Mouse (Mus musculus): ENCODE data around the gene Olfr706. TPM values are rescaled to one million over a fixed set of nuclear protein-coding genes. Genes with fewer than 3 reads are reported as not detected.

Gene Olfr706
- total and polyA plus RNA-seq, 2 experiments from 2014 or later, result not detected

DNA sequence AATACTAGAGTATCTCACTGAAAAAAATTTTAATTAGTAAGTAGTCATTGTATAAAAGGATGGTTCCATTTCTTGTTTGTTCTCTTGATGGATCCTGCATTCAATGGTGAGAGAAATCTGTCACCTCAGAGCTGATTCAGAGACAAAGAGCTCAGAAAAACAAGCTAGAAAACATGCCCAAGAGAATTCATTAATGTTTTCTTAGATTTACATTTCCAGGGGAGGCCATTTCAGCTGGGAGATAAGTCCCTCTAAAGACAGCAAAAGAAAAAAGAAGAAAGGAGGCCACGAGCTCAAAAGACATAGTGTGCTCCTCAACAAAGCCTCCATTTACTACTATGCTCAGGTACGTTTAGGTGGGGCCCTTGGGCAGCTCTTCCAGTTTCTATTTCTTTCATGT lies 44.9 kb downstream of the Olfr706 start, which contains the start of gene Olfr703:
Olfr703 (plus strand) TSS at position 301 of the 400 bp plus-strand sequence.
- H3K36me3 ChIP-seq (ENCODE audit: insufficient read depth, low read length), result no peaks in the 10 kb centered on the region
- H3K27ac ChIP-seq, result no peak within 1 kb of the TSS
- TF ChIP-seq CTCF (IDR thresholded peaks at IDR 0.05; ENCODE audit: low read depth), result no peak
- no peak within 1 kb of the TSS for H3K4me2 ChIP-seq (ENCODE audit: low read depth, low read length)
- H3K4me1 ChIP-seq (ENCODE audit: insufficient read depth, low read length), result no peaks in the 10 kb centered on the region
- no peaks in the 10 kb centered on the region for H3K27me3 ChIP-seq (ENCODE audit: insufficient read depth, low read length)
- DNase-seq (ENCODE audit: low spot score), result no peak
- WGBS, result 59% methylated on average over 2 of the region's 2 CpGs
- ATAC-seq, result no peak
- H3K4me3 ChIP-seq (ENCODE audit: low read length), result no peak within 1 kb of the TSS
- H3K9me3 ChIP-seq (ENCODE audit: low read length), result no peaks in the 10 kb centered on the region
- H3K9ac ChIP-seq (replicated peaks; ENCODE audit: low read length), result no peak within 1 kb of the TSS

DNA sequence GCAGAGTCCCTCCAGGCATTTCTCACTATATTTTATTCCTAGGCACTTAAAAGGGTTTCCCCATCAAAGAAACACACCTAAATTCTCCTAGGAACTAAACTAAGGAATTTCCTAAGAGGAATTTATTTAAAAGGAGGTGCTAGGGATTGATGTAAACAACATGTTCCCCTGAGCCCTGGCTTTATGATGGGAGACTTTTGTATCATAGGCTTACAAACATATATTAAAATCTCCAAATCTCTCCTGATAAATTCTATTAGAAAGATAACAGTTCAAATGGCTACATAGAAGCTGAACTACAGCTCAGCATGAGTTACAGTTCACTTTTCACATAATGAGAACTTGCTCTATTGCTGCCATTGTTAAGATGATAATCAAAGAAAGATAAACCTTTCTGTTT lies 54.2 kb downstream of the Olfr706 start, which contains the start of gene Olfr702:
Olfr702 (minus strand) TSS at position 101 of the 400 bp plus-strand sequence.
- Histone ChIP-seq H3K4me3 (ENCODE audit: low read length) (no peak within 1 kb of the TSS), H3K36me3 (ENCODE audit: insufficient read depth, low read length) (no peaks in the 10 kb centered on the region), H3K9ac (replicated peaks; ENCODE audit: low read length) (no peak within 1 kb of the TSS), H3K9me3 (ENCODE audit: low read length) (no peaks in the 10 kb centered on the region), H3K27me3 (ENCODE audit: insufficient read depth, low read length) (no peaks in the 10 kb centered on the region), H3K4me2 (ENCODE audit: low read depth, low read length) (no peak within 1 kb of the TSS), H3K27ac (no peak within 1 kb of the TSS), H3K4me1 (ENCODE audit: insufficient read depth, low read length) (no peaks in the 10 kb centered on the region)
- TF ChIP-seq CTCF (IDR thresholded peaks at IDR 0.05; ENCODE audit: low read depth), result no peak
- ATAC-seq, result no peak
- DNase-seq (ENCODE audit: low spot score), result no peak

Other genes starting within 250 kb of the Olfr706 start
- gene Olfr693, start 207.6 kb downstream of the Olfr706 start, total RNA-seq (2014; rRNA removed), result 0.26 TPM in 1 of 2 replicates, not detected in the other
- gene Olfr693, start 207.6 kb downstream of the Olfr706 start, polyA plus RNA-seq (2015; fragmentation: Nextera tagmentation; extraction: Ambion mirVana), result not detected in 2 replicates
- gene Olfr694, start 196.3 kb downstream of the Olfr706 start, total RNA-seq (2014; rRNA removed), result not detected in 2 replicates
- not detected in 2 replicates for gene Olfr694, start 196.3 kb downstream of the Olfr706 start, polyA plus RNA-seq (2015; fragmentation: Nextera tagmentation; extraction: Ambion mirVana)
- gene Olfr695, start 171.8 kb downstream of the Olfr706 start, total RNA-seq (2014; rRNA removed), result not detected in 2 replicates
- not detected in 2 replicates for gene Olfr695, start 171.8 kb downstream of the Olfr706 start, polyA plus RNA-seq (2015; fragmentation: Nextera tagmentation; extraction: Ambion mirVana)
- gene Olfr697, start 145.7 kb downstream of the Olfr706 start, total RNA-seq (2014; rRNA removed), result not detected in 2 replicates
- not detected in 2 replicates for gene Olfr697, start 145.7 kb downstream of the Olfr706 start, polyA plus RNA-seq (2015; fragmentation: Nextera tagmentation; extraction: Ambion mirVana)
- gene Olfr698, start 132.8 kb downstream of the Olfr706 start, total RNA-seq (2014; rRNA removed), result not detected in 2 replicates
- not detected in 2 replicates for gene Olfr698, start 132.8 kb downstream of the Olfr706 start, polyA plus RNA-seq (2015; fragmentation: Nextera tagmentation; extraction: Ambion mirVana)
- gene Olfr699, start 95.0 kb downstream of the Olfr706 start, total RNA-seq (2014; rRNA removed), result not detected in 2 replicates
- gene Olfr699, start 95.0 kb downstream of the Olfr706 start, polyA plus RNA-seq (2015; fragmentation: Nextera tagmentation; extraction: Ambion mirVana), result not detected in 2 replicates
- gene Olfr700, start 79.3 kb downstream of the Olfr706 start, total RNA-seq (2014; rRNA removed), result not detected in 2 replicates
- not detected in 2 replicates for gene Olfr700, start 79.3 kb downstream of the Olfr706 start, polyA plus RNA-seq (2015; fragmentation: Nextera tagmentation; extraction: Ambion mirVana)
- not detected in 2 replicates for gene Olfr701, start 74.0 kb downstream of the Olfr706 start, total RNA-seq (2014; rRNA removed)
- gene Olfr701, start 74.0 kb downstream of the Olfr706 start, polyA plus RNA-seq (2015; fragmentation: Nextera tagmentation; extraction: Ambion mirVana), result not detected in 2 replicates
- gene Olfr702, start 54.3 kb downstream of the Olfr706 start, total RNA-seq (2014; rRNA removed), result not detected in 2 replicates
- gene Olfr702, start 54.3 kb downstream of the Olfr706 start, polyA plus RNA-seq (2015; fragmentation: Nextera tagmentation; extraction: Ambion mirVana), result not detected in 2 replicates
- not detected in 2 replicates for gene Olfr703, start 44.8 kb downstream of the Olfr706 start, total RNA-seq (2014; rRNA removed)
- gene Olfr703, start 44.8 kb downstream of the Olfr706 start, polyA plus RNA-seq (2015; fragmentation: Nextera tagmentation; extraction: Ambion mirVana), result not detected in 2 replicates
- not detected in 2 replicates for gene Olfr704, start 25.0 kb downstream of the Olfr706 start, total RNA-seq (2014; rRNA removed)
- gene Olfr704, start 25.0 kb downstream of the Olfr706 start, polyA plus RNA-seq (2015; fragmentation: Nextera tagmentation; extraction: Ambion mirVana), result not detected in 2 replicates
- not detected in 2 replicates for gene Olfr705, start 11.3 kb downstream of the Olfr706 start, total RNA-seq (2014; rRNA removed)
- not detected in 2 replicates for gene Olfr705, start 11.3 kb downstream of the Olfr706 start, polyA plus RNA-seq (2015; fragmentation: Nextera tagmentation; extraction: Ambion mirVana)
- gene Olfr707, start 13.1 kb upstream of the Olfr706 start, total RNA-seq (2014; rRNA removed), result not detected in 2 replicates
- not detected in 2 replicates for gene Olfr707, start 13.1 kb upstream of the Olfr706 start, polyA plus RNA-seq (2015; fragmentation: Nextera tagmentation; extraction: Ambion mirVana)
- gene Olfr1532-ps1, start 19.8 kb upstream of the Olfr706 start, total RNA-seq (2014; rRNA removed), result not detected in 2 replicates
- gene Olfr1532-ps1, start 19.8 kb upstream of the Olfr706 start, polyA plus RNA-seq (2015; fragmentation: Nextera tagmentation; extraction: Ambion mirVana), result not detected in 2 replicates
- not detected in 2 replicates for gene Olfr709-ps1, start 44.1 kb upstream of the Olfr706 start, total RNA-seq (2014; rRNA removed)
- not detected in 2 replicates for gene Olfr709-ps1, start 44.1 kb upstream of the Olfr706 start, polyA plus RNA-seq (2015; fragmentation: Nextera tagmentation; extraction: Ambion mirVana)
- not detected in 2 replicates for gene Olfr710, start 60.1 kb upstream of the Olfr706 start, total RNA-seq (2014; rRNA removed)
- gene Olfr710, start 60.1 kb upstream of the Olfr706 start, polyA plus RNA-seq (2015; fragmentation: Nextera tagmentation; extraction: Ambion mirVana), result not detected in 2 replicates
- gene Olfr6, start 75.8 kb upstream of the Olfr706 start, total RNA-seq (2014; rRNA removed), result not detected in 2 replicates
- not detected in 2 replicates for gene Olfr6, start 75.8 kb upstream of the Olfr706 start, polyA plus RNA-seq (2015; fragmentation: Nextera tagmentation; extraction: Ambion mirVana)
- not detected in 2 replicates for gene Olfr711, start 87.3 kb upstream of the Olfr706 start, total RNA-seq (2014; rRNA removed)
- not detected in 2 replicates for gene Olfr711, start 87.3 kb upstream of the Olfr706 start, polyA plus RNA-seq (2015; fragmentation: Nextera tagmentation; extraction: Ambion mirVana)
- gene Olfr2, start 117.9 kb upstream of the Olfr706 start, total RNA-seq (2014; rRNA removed), result not detected in 2 replicates
- not detected in 2 replicates for gene Olfr2, start 117.9 kb upstream of the Olfr706 start, polyA plus RNA-seq (2015; fragmentation: Nextera tagmentation; extraction: Ambion mirVana)
- not detected in 2 replicates for gene Olfr713, start 143.0 kb upstream of the Olfr706 start, total RNA-seq (2014; rRNA removed)
- gene Olfr713, start 143.0 kb upstream of the Olfr706 start, polyA plus RNA-seq (2015; fragmentation: Nextera tagmentation; extraction: Ambion mirVana), result not detected in 2 replicates
- not detected in 2 replicates for gene Olfr714, start 182.8 kb upstream of the Olfr706 start, total RNA-seq (2014; rRNA removed)
- not detected in 2 replicates for gene Olfr714, start 182.8 kb upstream of the Olfr706 start, polyA plus RNA-seq (2015; fragmentation: Nextera tagmentation; extraction: Ambion mirVana)
- not detected in 2 replicates for gene Olfr17, start 205.1 kb upstream of the Olfr706 start, total RNA-seq (2014; rRNA removed)
- gene Olfr17, start 205.1 kb upstream of the Olfr706 start, polyA plus RNA-seq (2015; fragmentation: Nextera tagmentation; extraction: Ambion mirVana), result not detected in 2 replicates
- not detected in 2 replicates for gene Olfr715b, start 222.2 kb upstream of the Olfr706 start, total RNA-seq (2014; rRNA removed)
- gene Olfr715b, start 222.2 kb upstream of the Olfr706 start, polyA plus RNA-seq (2015; fragmentation: Nextera tagmentation; extraction: Ambion mirVana), result not detected in 2 replicates
- not detected in 2 replicates for gene Olfr715, start 242.9 kb upstream of the Olfr706 start, total RNA-seq (2014; rRNA removed)
- not detected in 2 replicates for gene Olfr715, start 242.9 kb upstream of the Olfr706 start, polyA plus RNA-seq (2015; fragmentation: Nextera tagmentation; extraction: Ambion mirVana)

Measured in hindbrain, postnatal 0 days (tissue).